Mouse (Mus musculus): Measurements from ENCODE around the gene Timm8a1. TPM values are rescaled to one million over a fixed set of nuclear protein-coding genes. Genes with fewer than 3 reads are reported as not detected.
A peak's percentile ranks its signal among the peaks of the same experiment; 100 is the strongest.

Gene Timm8a1
- polyA plus RNA-seq (2015; fragmentation: Nextera tagmentation; extraction: Ambion mirVana), result 136 and 147 TPM in 2 replicates

GRCm38 (mm10) chrX:134541145-134541954, at the start of gene Timm8a1:
Timm8a1 (minus strand) TSS chrX:134541865.
- Histone ChIP-seq H3K9ac (peak within 1 kb of the TSS; percentile 58), H3K36me3 (no peaks in the 10 kb centered on the region), H3K27me3 (replicated peaks) (no peaks in the 10 kb centered on the region), H3K9me3 (no peaks in the 10 kb centered on the region), H3K4me2 (replicated peaks) (peak within 1 kb of the TSS; percentile 52), H3K4me3 (replicated peaks) (peak within 1 kb of the TSS; percentile 52), H3K27ac (peak within 1 kb of the TSS; percentile 77), H3K4me1 (replicated peaks) (no peaks in the 10 kb centered on the region)
- ATAC-seq, result peak; percentile 97
- WGBS, result 19% methylated on average over 47 of the region's 61 CpGs

- H3K4me1 ChIP-seq (replicated peaks), result no peaks in the 10 kb centered on the region
- WGBS, result 46% methylated on average over 5 of the region's 5 CpGs
Observed at GRCm38 (mm10) chrX:134589836-134590235, 48.2 kb upstream of the Timm8a1 start.

GRCm38 (mm10) chrX:134588997-134589396, 47.3 kb upstream of the Timm8a1 start:
- Histone ChIP-seq H3K27ac (no peak overlapping the region), H3K36me3 (0 out of 2 replicates have a peak, but pooled peaks cover 3% of the 10 kb centered on the region)
- WGBS, result 81% methylated on average over 3 of the region's 3 CpGs

More at GRCm38 (mm10) chrX:134589836-134590235, 48.2 kb upstream of the Timm8a1 start:
- Histone ChIP-seq H3K27me3 (replicated peaks) (no peaks in the 10 kb centered on the region), H3K9me3 (no peaks in the 10 kb centered on the region), H3K9ac (no peak overlapping the region), H3K4me3 (replicated peaks) (no peak overlapping the region), H3K4me2 (replicated peaks) (no peak overlapping the region), H3K36me3 (0 out of 2 replicates have a peak, but pooled peaks cover 3% of the 10 kb centered on the region), H3K27ac (no peak overlapping the region)
- ATAC-seq, result peak; percentile 48

GRCm38 (mm10) chrX:134588261-134588660, 46.6 kb upstream of the Timm8a1 start:
- H3K9ac ChIP-seq, result no peak overlapping the region
- H3K27ac ChIP-seq, result no peak overlapping the region
- WGBS, result 79% methylated on average over 4 of the region's 4 CpGs
- H3K9me3 ChIP-seq, result no peaks in the 10 kb centered on the region
- ATAC-seq, result no peak
- no peak overlapping the region for H3K4me2 ChIP-seq (replicated peaks)
- H3K36me3 ChIP-seq, result 0 out of 2 replicates have a peak, but pooled peaks cover 3% of the 10 kb centered on the region
- no peaks in the 10 kb centered on the region for H3K27me3 ChIP-seq (replicated peaks)
- no peak overlapping the region for H3K4me3 ChIP-seq (replicated peaks)
- H3K4me1 ChIP-seq (replicated peaks), result no peaks in the 10 kb centered on the region

More at GRCm38 (mm10) chrX:134588997-134589396, 47.3 kb upstream of the Timm8a1 start:
- no peak for ATAC-seq
- Histone ChIP-seq H3K4me2 (replicated peaks) (no peak overlapping the region), H3K4me3 (replicated peaks) (no peak overlapping the region), H3K27me3 (replicated peaks) (no peaks in the 10 kb centered on the region), H3K9me3 (no peaks in the 10 kb centered on the region), H3K9ac (no peak overlapping the region), H3K4me1 (replicated peaks) (no peaks in the 10 kb centered on the region)

- Histone ChIP-seq H3K9ac (peak overlapping the region; percentile 53), H3K4me3 (replicated peaks) (peak overlapping the region; percentile 43), H3K27me3 (replicated peaks) (no peaks in the 10 kb centered on the region), H3K27ac (no peak overlapping the region), H3K4me1 (replicated peaks) (no peaks in the 10 kb centered on the region), H3K9me3 (no peaks in the 10 kb centered on the region), H3K36me3 (0 out of 2 replicates have a peak, but pooled peaks cover 3% of the 10 kb centered on the region), H3K4me2 (replicated peaks) (peak overlapping the region; percentile 51)
- WGBS, result 37% methylated on average over 8 of the region's 8 CpGs
- ATAC-seq, result no peak
Observed at GRCm38 (mm10) chrX:134586447-134586846, 44.8 kb upstream of the Timm8a1 start.

- H3K9me3 ChIP-seq, result no peaks in the 10 kb centered on the region
- H3K36me3 ChIP-seq, result 0 out of 2 replicates have a peak, but pooled peaks cover 3% of the 10 kb centered on the region
- ATAC-seq, result peak; percentile 97
- H3K27ac ChIP-seq, result peak within 1 kb of the TSS; percentile 79
- peak within 1 kb of the TSS; percentile 53 for H3K9ac ChIP-seq
- peak within 1 kb of the TSS; percentile 43 for H3K4me3 ChIP-seq (replicated peaks)
- peak within 1 kb of the TSS; percentile 57 for H3K4me2 ChIP-seq (replicated peaks)
- H3K27me3 ChIP-seq (replicated peaks), result no peaks in the 10 kb centered on the region
- 18% methylated on average over 45 of the region's 45 CpGs for WGBS
- no peaks in the 10 kb centered on the region for H3K4me1 ChIP-seq (replicated peaks)
Observed at GRCm38 (mm10) chrX:134585103-134586002, 43.7 kb upstream of the Timm8a1 start, which contains the start of gene Rpl36a. Rpl36a (plus strand) TSS chrX:134585654.

- ATAC-seq, result no peak
- H3K9me3 ChIP-seq, result no peaks in the 10 kb centered on the region
- WGBS, result 79% methylated on average over 11 of the region's 11 CpGs
Observed at GRCm38 (mm10) chrX:134582888-134583669, 41.4 kb upstream of the Timm8a1 start, which contains the start of gene Btk. Btk (minus strand) TSS chrX:134583570.

GRCm38 (mm10) chrX:134582270-134582669, 40.6 kb upstream of the Timm8a1 start:
- H3K36me3 ChIP-seq, result no peaks in the 10 kb centered on the region
- H3K9me3 ChIP-seq, result no peaks in the 10 kb centered on the region
- H3K27me3 ChIP-seq (replicated peaks), result no peaks in the 10 kb centered on the region
- ATAC-seq, result no peak
- H3K27ac ChIP-seq, result no peak overlapping the region
- no peak overlapping the region for H3K4me2 ChIP-seq (replicated peaks)
- H3K4me3 ChIP-seq (replicated peaks), result no peak overlapping the region
- no peaks in the 10 kb centered on the region for H3K4me1 ChIP-seq (replicated peaks)
- no peak overlapping the region for H3K9ac ChIP-seq
- WGBS, result 80% methylated on average over 11 of the region's 11 CpGs

More at GRCm38 (mm10) chrX:134582888-134583669, 41.4 kb upstream of the Timm8a1 start, which contains the start of gene Btk:
- no peaks in the 10 kb centered on the region for H3K27me3 ChIP-seq (replicated peaks)
- H3K4me1 ChIP-seq (replicated peaks), result no peaks in the 10 kb centered on the region
- no peaks in the 10 kb centered on the region for H3K36me3 ChIP-seq
- H3K9ac ChIP-seq, result no peak within 1 kb of the TSS
- H3K27ac ChIP-seq, result no peak within 1 kb of the TSS
- no peak within 1 kb of the TSS for H3K4me3 ChIP-seq (replicated peaks)
- no peak within 1 kb of the TSS for H3K4me2 ChIP-seq (replicated peaks)

- no peak overlapping the region for H3K9ac ChIP-seq
- no peaks in the 10 kb centered on the region for H3K36me3 ChIP-seq
- H3K4me1 ChIP-seq (replicated peaks), result no peaks in the 10 kb centered on the region
- 83% methylated on average over 14 of the region's 14 CpGs for WGBS
- H3K27me3 ChIP-seq (replicated peaks), result no peaks in the 10 kb centered on the region
- H3K4me3 ChIP-seq (replicated peaks), result no peak overlapping the region
- H3K9me3 ChIP-seq, result no peaks in the 10 kb centered on the region
- no peak overlapping the region for H3K27ac ChIP-seq
- ATAC-seq, result no peak
- H3K4me2 ChIP-seq (replicated peaks), result no peak overlapping the region
Observed at GRCm38 (mm10) chrX:134580528-134581305, 39.1 kb upstream of the Timm8a1 start.

- Histone ChIP-seq H3K4me3 (replicated peaks) (no peak overlapping the region), H3K27ac (no peak overlapping the region), H3K27me3 (replicated peaks) (no peaks in the 10 kb centered on the region), H3K36me3 (no peaks in the 10 kb centered on the region), H3K9ac (no peak overlapping the region), H3K4me2 (replicated peaks) (no peak overlapping the region), H3K4me1 (replicated peaks) (no peaks in the 10 kb centered on the region), H3K9me3 (no peaks in the 10 kb centered on the region)
- ATAC-seq, result no peak
- 79% methylated on average over 4 of the region's 4 CpGs for WGBS
Observed at GRCm38 (mm10) chrX:134577896-134578295, 36.2 kb upstream of the Timm8a1 start.
